Mouse (Mus musculus) kidney, adult 11 months (tissue): ENCODE measurements around the gene 2900026A02Rik.

Experiments
- DNase-seq: peaks from one replicate; pipeline ENCODE4 v3.0.0; 2022

The 2900026A02Rik gene

DNA sequence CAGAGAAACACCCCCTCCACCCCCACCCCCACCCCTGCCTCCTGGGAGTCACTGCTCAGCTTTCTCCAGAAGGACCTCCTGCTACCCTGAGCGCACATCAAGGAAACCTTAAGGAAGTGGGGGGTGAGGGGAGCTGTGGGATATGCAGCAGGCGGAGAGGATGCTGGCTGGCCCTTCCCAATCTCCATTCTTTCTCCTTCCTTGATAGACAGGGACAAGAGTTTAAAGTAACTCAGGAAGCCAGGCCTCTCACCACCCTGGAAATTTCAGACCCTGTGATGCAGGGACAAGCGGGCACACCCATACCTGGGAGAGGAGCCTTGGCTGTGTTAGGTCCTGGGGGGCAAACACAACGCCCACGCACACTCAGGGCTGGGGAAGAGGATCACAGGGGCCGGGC, 10.7 kb downstream of the 2900026A02Rik start:
- DNase-seq: no peak

DNA sequence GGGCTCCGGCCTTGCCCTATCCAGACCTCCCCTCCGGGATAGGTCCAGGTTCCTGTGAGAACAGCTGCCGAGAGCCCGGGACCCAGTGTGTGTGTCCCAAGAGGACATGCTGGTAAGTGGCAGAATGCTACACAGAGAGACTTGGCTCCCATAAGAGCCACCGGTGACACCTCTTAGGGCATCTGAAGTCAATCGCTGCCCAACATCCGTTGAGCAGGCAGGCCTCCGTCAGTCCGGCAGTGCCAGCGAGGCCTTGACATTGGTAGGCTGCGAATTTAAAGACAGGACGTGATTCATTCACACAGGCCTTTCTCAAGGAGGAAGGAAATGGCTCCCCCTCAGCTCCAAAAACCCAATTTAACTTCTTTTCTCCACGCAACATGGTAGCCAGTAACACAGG, 11.1 kb downstream of the 2900026A02Rik start:
- DNase-seq: no peak

DNA sequence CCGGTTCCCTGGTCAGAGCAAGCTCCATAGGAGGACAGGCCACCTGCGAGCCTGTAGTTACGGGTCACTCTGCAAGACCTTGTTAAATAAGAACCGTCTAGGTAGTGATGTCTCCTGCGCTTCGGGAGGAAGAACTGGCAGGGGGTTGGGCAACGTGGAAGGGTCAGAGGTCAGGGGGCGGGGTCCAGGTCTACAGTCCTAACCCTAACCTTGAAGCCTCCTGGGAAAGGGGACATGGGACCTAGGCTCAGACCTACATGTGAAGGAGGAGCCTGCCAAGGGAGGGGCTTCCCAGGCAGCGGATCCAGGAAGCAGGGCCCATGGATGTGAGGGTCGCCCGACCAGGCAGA, 11.7 kb downstream of the 2900026A02Rik start:
- no peak for DNase-seq

DNA sequence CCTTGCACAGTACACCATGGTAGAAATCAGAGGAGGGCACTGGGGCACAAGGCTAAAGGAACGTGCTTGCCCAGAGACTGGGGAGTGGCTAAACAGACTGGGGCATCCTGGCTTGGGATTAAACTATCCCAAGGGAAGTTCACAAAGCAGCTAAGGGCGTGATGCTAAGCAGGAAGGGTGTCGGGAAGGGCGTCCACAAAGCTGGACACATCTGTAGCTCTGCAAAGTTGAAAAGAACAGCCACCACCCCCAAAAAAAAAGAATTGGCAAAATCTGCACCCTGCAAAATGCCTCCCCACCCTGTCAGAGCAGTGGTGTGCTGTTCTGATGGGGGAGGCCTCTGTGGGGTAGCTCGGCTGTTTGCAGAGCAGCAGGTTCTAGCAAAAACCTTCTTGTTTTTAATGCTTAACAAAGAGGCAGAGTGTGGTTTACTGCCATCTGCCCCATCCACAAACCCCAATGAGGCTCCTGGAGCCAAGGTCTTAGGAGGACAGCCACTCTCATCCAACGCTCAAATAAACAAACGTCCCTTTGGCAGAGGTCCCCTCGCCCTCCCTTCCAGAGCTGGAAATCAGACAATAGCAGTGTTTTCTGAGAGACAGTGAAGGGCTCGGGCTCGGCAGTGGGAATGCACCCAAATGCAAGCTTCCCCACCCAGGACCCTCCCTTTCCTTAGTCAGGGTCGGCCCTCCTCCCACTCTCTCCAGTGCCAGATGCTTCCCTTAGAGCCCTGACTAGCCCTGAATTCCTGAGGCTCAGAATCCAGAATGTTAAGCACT, 12.2 kb downstream of the 2900026A02Rik start:
- peak; percentile 66 for DNase-seq

DNA sequence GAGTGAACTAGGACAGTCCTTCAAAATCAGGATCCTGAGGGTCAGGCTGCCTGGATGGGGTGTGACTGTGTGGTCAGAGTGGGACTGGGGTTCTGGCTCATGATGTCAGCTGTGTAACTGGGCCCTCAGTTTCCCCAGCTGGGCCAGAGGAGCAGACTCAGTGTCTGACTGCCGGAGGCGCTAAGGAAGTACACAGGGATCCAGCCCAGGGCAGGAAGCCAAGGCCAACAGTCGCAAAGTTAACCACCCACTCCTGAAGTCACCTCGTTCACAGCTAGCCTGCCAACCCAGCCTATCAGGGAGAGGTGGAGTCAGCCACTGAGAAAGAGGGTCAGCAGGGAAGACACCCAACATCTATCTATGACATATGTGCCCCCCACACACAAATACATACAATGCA, 13.0 kb downstream of the 2900026A02Rik start:
- DNase-seq: peak; percentile 64

DNA sequence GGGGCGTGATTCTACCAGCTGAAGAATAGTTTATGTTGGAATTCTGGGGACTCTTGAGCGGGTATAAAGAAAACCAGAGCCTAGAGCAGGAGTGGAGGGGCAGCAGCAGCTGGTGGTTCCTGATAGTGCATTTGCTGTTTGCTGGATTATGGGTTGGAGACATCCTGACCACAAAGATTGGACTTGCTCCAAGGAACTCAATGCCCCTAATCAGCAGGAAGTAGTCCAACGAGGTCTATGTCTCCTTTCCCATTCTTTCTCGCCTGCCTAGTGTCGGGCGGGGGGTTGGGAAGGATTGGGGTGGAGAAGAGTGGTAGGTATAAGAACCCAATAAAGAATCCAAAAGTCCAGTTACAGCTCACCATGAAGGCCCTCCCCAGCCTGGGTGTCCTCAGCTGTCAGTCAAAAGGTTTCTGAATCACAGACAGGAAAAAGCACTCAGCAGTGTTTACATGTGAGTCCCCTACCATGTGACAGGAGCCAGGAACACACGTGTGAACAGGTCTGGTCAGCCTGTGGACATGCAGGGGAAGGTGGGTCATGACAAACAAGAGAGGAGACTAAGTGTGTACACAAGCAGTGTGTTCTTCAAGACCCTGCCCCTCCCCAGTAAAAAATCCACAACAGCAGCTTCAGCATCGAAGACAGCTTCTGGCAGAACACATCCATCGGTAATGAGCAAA, 14.2 kb downstream of the 2900026A02Rik start:
- no peak for DNase-seq

DNA sequence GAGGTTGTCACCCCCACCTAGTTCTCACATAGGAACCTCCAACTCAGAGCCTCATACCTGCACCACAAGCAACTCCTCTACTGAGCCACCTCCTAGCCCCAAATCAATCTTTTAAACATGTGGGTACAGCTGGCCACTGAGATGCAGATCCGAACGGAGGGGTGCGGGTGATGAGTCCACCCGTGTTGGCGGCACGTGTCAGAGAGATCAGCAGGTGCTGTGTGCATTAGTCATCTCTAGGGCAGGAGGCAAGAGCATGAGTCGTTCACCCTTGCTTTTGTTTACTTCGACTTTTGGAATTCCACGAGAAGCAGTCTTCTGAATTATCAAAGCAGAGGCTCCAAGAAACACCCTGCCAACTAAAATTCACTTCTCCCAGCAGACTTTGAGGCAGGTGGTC, 16.8 kb downstream of the 2900026A02Rik start:
- no peak for DNase-seq

DNA sequence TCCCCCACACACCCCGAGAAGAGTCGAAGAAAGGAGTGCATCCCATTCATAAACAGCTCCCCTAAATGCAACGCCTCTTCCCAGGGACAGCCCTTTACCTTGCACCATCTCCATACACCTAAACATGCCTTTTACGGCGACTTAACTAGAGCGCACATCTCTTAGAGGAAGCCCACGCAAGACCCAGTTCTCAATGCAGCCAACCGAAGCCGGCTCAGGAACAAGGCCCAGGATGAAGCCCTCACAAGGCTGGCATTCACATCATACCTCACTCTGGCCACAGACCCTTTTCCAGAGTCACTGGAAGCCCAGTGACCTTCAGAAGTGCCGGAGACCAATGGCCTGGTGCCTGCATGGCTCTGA, 21.3 kb downstream of the 2900026A02Rik start:
- no peak for DNase-seq

DNA sequence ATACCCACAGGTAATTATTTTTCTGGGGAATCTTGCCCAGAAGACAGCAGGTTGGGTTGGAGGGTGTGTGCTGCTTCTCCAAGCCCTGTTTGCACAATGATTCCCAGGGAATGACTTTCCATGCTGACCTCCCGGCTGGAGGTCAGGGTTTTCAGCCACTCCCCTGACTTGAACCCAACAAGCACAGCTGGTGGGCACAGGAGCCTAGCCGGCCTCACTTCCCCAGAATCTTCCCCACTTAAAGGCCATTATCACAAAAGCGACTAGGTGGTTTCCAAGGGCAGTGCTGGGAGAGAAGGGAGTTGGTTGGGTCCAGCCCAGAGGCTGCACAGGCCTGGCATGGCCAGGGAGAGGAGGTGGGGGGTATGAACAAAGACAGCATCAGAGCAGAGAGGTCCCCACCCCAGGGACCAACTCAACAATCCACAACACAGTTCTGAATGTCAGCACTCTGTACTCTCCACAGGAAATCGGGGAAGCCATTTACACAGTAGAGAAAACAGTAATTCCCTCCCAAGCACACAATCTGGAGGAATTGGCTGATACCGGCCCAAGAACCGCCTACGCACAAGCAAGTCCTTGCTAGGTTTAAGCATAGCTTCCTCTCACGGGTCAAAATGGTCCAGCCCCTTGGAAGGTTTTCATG, 21.8 kb downstream of the 2900026A02Rik start:
- no peak for DNase-seq

DNA sequence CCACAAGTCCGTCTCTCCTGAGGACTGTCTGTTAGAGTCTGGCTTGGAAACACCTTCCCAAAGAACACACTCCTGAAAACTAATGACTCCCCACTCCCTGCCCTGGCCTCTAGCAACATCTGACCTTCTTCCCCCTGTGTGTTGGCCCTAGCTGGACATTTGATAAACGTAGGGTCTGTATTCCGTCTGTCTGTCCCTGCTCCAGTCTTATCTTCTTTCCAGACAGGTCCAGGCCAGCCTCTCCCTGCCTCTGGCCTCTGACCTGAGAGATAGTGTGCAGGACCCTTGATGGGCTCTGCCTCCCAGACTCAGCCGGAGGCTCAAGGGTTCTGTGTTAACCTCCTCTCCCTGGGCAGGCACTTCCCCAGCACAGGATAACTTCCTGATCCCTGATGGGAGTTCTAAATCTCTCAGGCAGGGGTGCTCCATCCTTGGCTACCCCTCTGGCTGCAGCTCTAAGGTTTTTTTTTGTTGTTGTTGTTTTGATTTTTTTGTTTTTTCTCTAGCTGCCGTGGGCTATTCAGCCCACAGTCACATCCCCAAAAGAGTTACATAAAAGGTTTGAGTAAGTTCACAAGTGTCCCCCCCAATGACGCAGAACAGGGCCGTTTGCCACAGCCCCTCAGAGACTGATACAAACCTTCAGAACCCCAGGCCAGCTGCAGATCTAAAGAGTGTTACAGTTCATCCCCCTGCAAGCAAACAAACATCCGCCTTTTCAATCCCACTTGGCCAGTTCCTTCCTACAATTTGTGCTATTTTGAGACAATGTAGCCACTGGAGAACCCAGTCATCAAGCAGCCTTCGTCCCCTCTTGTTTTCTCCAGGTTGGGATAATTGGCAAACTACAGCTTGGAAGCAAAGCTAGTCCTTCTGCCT, 23.9 kb downstream of the 2900026A02Rik start:
- DNase-seq: no peak

DNA sequence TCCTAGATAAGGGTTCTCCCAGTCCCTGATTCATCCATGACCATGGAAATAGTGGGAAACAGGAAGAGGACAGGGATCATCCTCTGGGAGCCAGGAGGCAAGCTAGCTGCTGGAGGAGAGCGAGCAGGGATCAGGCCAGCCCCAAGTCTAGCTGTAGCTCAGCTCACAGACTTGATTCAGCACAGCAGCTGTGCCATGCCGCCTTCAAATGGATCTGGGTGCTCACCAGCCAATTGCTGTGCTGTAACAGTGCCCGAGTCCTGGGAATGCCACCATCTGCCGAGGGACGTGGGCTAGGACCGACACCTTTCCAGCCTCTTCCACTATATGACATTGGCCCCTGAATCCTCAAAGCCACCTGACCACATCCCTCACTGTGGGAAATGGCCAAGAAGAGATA, 25.1 kb downstream of the 2900026A02Rik start:
- no peak for DNase-seq

DNA sequence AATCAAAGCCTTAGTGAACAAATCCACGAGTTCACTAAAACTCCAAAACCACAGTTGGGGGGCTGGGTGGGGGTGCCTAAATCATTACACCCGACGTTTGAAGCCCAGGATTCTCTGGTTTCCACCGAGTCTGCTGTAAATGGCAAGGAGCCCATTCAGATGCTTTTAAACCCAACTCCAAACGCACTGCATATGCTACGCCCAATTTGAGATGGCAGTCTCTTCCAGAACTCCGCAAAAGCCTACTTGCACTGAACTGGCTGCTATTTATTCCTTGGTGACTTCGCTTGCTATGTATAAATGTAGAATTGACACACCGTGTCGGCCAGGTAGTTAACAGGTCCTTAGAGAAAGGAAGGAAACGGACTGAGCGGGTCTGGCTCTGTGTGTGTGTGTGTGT, 25.6 kb downstream of the 2900026A02Rik start:
- no peak for DNase-seq

DNA sequence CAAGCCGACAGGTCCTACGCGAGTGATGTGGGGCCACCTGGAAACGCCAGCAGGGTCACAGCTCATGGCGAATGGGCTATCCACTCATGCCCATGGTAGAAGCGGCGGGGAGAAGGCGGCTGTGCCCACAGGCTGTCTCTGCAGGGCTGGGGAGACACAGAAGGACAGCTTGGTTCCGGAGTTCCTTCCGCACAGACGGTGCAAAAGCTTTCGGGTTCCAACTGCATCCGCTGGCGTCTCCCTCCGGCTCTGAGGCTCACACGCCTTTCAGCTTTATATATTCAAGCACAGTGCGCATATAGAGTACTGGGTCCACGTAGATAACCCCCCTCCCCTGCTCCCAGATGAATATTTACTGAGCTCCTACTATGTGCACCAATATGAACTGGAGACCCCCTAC, 27.3 kb downstream of the 2900026A02Rik start:
- DNase-seq: no peak

DNA sequence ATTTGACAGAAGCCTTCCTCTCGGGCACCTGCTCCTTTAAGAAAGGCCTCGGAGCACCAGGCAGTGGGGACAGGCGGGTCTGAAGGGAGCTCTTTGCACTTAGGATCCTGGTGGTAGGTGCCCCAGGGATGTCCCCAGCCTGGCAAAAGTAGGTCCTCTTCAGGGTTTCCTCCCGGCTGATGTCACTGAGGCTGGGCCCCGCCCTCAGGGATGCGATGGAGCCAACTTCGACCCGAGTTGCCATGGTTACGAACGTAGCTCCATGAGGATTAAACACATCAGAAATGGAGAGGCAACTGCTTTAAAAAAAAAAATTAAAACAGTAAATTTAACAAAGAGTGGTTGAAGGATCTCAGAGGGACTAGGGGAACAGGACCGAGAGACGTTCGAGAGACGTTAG, 29.1 kb downstream of the 2900026A02Rik start:
- no peak for DNase-seq

DNA sequence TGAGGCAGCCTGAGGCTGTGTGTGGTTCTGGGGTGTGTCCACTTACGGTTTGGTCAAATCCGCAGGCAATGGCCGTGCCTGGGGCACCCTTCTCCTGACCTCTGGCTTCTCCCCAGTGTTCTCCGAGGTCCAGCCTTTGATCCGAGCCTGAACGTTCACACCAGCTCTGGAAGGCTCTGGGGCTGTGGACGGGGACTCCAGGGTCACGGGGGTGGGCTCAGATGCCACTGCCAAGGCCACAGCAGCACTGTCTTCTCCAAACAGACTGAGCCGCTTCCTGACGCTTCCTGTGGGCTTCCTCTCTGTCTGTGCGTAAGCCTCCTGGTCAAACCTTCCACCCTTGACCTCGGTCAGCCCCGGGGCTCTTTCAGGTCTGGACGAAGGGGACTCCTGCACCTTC, 30.5 kb downstream of the 2900026A02Rik start:
- no peak for DNase-seq

DNA sequence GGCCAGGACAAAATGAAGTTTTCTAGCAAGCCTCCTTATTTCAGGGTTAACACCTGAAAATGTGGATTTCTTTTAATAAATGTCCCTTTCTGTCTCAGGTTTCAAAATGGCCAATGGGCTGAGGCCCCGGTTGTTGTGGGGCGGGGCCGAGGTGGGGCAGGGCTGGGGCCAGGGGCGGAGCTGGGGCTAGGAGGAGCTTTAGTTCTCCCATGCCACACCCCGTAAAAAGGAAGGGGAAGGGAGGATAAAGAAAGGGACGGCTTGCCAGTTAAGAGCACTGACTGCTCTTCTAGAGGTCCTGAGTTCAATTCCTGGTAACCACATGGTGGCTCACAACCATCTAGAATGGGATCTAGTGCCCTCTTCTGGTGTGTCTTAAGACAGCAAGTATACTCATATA, 39.6 kb downstream of the 2900026A02Rik start:
- DNase-seq: no peak

DNA sequence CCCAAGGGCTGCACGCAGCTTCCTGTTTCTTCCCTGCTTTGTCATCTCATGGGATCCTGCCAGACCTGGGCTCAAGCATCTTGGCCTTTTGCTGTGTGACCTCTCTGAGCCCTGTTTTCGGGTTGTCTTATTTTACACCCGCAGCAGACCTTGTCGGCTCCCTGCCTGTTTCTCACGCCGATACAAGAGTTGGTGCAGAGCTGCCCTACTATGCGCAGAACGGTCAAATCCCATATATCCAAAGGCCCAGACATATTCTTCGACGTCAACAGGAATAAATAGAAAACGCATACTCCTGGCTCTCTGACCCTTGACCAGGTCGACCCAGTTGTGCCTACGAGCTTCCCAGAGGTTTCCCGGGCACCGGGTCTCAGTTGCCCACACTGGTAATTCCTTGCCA, 40.3 kb downstream of the 2900026A02Rik start:
- DNase-seq: no peak

DNA sequence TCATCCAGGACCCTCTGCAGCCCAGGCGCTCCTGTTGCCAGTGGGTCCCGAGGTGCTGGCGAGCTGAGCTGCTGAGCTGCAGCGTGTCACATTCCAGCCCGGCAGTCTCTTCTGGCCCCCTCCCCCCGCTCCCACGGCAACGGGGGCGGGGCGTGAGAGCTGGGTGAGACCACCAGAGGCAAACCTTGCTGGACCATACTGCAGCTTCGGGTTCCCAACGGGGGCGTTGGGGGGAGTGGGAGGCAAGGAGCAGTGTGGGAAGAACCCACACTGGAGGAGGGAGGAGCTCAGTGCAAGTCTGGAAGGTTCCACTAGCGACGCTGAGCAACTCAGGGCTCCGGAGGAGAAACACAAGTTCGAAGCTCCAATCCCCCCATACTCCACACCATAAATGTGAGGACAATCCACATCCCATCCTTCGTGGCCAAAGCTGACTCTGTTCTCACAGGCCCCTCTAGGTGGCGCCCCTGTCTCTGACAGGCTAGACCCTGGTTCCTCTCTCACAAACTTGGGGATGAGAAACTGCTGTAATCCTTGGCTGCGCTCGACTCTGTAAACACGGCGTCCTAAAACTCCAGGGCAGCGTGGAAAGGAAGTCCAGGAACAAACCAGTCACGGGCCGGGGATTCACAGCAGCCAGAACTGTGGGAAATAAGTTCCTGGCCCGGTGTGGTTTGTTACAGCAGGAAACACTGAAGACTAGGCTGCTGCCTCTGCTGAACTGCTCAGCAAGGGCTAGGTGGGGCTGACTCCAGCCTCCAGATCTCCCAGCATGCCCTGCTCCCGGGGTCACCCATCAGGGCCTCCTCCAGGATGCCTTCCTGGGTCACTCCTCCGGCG, 41.0 kb downstream of the 2900026A02Rik start:
- DNase-seq: peak; percentile 89

DNA sequence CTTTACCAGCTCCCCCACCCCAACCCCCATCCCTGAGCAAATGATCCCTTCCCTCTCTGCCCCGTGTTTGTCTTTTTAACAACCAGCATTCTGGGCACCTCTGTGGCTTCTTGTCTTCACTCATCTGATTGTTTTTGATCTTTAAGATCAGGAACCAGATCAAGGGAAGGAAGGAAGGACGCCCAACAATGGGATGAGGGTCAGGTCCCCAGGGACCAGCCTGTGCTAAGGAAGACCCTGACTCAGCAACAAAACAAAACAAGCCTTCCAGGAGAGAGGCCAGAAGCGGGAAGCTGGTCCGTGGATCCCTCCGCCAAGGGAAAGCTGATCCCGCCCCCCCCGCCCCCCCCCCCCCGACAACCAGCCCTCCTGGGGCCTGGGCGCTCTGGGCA, 41.6 kb downstream of the 2900026A02Rik start:
- no peak for DNase-seq

DNA sequence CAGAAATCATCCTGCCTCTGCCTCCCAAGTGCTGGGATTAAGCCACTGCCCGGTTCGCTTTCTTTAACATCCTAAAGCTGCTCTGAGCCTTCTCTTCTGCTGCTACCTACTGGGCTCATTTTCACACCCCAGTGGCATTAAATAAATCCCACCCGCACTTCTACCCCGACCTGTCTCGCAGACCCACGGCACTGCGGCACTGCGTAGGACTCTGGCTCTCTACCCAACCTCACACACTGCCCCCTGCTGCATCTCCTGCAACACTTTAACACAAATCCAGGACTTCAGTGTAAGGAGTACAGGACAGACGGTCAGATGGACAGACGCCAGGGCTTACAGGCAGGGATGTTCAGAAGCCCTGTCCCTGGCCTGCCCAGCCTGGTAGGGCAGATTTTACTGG, 45.1 kb downstream of the 2900026A02Rik start:
- no peak for DNase-seq

DNA sequence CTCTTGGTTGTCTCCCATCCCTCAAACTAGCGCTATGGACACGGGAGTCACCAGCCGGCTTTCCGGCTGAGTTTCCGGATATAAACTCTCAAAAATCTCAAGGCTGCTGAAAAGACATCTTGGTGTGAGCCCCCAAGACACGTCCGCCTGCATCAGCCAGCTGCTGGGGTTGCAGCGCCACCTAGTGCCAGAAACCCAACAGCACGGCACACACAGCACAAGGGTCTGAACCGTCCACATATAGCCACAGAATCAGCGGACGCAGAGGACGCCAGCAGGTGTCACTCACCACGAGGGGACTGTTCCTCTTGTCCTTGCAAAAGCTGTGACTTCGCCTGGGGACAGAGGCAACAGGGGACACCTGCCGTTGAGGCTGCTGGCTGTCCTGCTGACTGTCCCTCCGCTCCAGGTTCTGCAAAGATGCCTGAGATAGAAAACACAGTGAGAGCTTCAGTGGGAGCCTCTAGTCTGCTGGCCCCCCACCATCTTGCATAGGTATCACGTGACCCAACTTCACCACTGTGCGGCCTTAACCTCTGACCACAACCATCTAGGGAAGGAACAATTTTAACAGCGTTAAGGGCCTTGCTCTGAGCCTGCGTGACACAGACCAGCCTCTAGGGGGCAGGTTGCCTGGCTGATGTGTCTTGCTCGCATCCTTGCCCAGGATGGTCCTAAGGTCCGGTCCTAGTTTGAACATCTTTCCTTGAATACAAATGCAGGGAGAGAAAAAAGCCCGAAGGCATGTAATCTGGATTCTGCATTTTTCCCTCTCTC, 45.9 kb downstream of the 2900026A02Rik start:
- no peak for DNase-seq

DNA sequence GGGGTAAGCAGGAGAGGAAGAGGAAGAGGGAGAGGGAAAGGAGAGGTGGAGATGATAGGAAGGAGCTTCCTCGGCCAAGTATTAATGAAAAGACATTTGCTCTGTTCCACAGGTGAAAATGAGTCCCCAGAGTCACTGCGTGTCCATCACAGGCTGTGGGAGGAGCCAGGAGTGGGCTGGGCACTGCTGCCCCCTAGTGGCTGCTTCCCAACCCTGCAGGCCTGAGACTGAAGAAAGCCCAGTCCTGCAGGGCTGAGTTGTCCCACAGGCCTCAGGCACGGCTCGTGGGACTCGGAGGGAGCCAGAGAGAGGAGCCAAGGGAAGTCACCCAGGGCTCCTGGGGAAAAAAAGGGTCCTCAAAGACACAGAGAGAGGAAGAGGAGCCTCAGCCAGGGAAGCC, 47.7 kb downstream of the 2900026A02Rik start:
- DNase-seq: peak; percentile 59
